Mouse (Mus musculus) cerebellum, adult 11-12 months (tissue): ENCODE data around the gene Gimap9.
"Not testable (repeated sequence)": the region's sequence is repeated elsewhere in the genome, so short reads cannot be mapped to it uniquely, and the experiment has no call there.

Experiments used
- DNase-seq: peaks from one replicate; pipeline ENCODE4 v3.0.0; 2022

Gimap9 gene

GRCm38 (mm10) chr6:48666159-48666586, 9.8 kb upstream of the Gimap9 start:
- DNase-seq, result no peak

GRCm38 (mm10) chr6:48668022-48668421, 7.9 kb upstream of the Gimap9 start:
- no peak for DNase-seq

- DNase-seq, result no peak
Measured at GRCm38 (mm10) chr6:48669446-48669969, 6.4 kb upstream of the Gimap9 start.

- DNase-seq, result no peak
Measured at GRCm38 (mm10) chr6:48674291-48675058, 1.5 kb upstream of the Gimap9 start.

- DNase-seq, result no peak
Measured at GRCm38 (mm10) chr6:48675400-48675930, 464 bp upstream of the Gimap9 start.

GRCm38 (mm10) chr6:48676860-48677415, 1.0 kb downstream of the Gimap9 start:
- DNase-seq, result no peak

- DNase-seq, result no peak
Measured at GRCm38 (mm10) chr6:48677492-48678345, 1.8 kb downstream of the Gimap9 start.

GRCm38 (mm10) chr6:48678391-48678790, 2.5 kb downstream of the Gimap9 start:
- no peak for DNase-seq

- DNase-seq, result no peak
Measured at GRCm38 (mm10) chr6:48679701-48680100, 3.8 kb downstream of the Gimap9 start.

GRCm38 (mm10) chr6:48680421-48680820, 4.5 kb downstream of the Gimap9 start:
- DNase-seq, result no peak

- DNase-seq, result no peak
Measured at GRCm38 (mm10) chr6:48681472-48682090, 5.7 kb downstream of the Gimap9 start.

GRCm38 (mm10) chr6:48682271-48682670, 6.3 kb downstream of the Gimap9 start:
- DNase-seq, result no peak

GRCm38 (mm10) chr6:48683263-48683821, 7.4 kb downstream of the Gimap9 start:
- not testable (repeated sequence) for DNase-seq

- no peak for DNase-seq
Measured at GRCm38 (mm10) chr6:48684319-48684718, 8.4 kb downstream of the Gimap9 start, which contains the start of gene Gimap4. Gene Gimap4 (plus strand): TSS chr6:48684549.

- no peak for DNase-seq
Measured at GRCm38 (mm10) chr6:48684806-48685205, 8.9 kb downstream of the Gimap9 start.

GRCm38 (mm10) chr6:48685251-48685650, 9.3 kb downstream of the Gimap9 start:
- no peak for DNase-seq

- no peak for DNase-seq
Measured at GRCm38 (mm10) chr6:48685694-48686665, 10.1 kb downstream of the Gimap9 start.

GRCm38 (mm10) chr6:48687077-48687476, 11.1 kb downstream of the Gimap9 start:
- no peak for DNase-seq

GRCm38 (mm10) chr6:48689320-48689719, 13.4 kb downstream of the Gimap9 start:
- DNase-seq, result no peak

- DNase-seq, result no peak
Measured at GRCm38 (mm10) chr6:48692962-48693361, 17.0 kb downstream of the Gimap9 start.
